Mouse (Mus musculus) MEL-GATA-1-ER (cell line): ENCODE measurements around the gene Krt25.

Source experiments
- DNase-seq: peaks from one replicate; pipeline ENCODE4 v3.0.0-alpha.2; 2012; ENCODE audit warnings: low read depth; ENCODE audit errors: extremely low read depth

The Krt25 gene

DNA sequence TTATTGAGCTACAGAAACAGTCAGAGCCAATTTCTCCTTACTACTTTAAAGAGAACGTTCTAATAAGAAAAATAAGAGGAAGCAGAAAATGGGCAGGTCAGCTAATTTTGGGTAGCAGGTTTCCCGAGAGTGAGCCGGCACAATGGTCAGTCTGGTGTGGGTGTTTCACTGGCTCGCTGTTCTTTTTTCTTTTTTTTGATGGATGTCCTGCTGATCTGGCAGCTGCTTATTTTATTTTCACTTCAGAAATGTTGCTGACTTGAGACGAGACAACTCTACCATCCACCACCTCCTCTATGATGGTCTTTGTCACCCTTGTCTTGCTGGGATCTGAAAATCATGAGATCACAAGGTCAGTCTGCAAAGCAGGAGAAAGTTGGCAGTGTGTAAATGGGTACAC lies 42.8 kb downstream of the Krt25 start:
- DNase-seq: no peak

DNA sequence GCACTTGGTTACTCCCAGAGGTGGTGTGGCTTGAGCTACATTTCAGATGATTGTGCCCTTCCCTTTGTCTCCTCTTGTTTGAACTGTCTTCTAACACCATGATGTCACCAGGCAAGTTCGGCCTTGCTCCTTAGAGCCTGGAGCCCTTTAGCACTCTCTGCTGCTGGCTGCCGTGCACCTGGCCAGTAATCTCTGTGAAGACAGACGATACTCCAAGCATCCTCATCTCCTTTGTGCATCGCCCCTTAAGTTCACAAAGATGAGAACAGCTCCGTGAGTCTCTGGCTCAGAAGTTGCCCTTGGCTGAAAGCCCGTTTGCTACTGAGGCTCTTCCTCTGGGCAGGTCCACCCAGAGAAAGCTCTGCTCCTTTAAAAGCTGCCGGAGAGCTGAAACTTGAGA lies 46.0 kb downstream of the Krt25 start:
- DNase-seq: no peak

DNA sequence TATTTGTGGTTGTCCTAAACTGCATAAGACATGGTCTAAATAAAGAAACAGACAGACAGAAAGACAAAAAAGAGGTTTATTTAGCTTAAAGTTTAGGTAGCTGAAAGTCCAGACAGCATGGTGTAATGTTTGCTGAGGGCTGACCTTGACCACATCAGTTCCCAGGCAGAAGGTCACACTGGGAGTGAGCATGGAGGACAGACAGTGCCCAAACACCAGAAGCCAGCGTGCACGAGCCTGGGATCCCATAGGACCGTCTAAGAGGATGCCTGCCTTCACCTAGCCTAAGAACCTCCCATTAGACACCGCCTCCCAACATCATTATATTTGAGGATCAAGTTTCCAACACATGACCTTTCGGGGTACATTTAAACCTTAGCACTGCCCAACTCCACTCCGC lies 47.1 kb downstream of the Krt25 start:
- DNase-seq: no peak

DNA sequence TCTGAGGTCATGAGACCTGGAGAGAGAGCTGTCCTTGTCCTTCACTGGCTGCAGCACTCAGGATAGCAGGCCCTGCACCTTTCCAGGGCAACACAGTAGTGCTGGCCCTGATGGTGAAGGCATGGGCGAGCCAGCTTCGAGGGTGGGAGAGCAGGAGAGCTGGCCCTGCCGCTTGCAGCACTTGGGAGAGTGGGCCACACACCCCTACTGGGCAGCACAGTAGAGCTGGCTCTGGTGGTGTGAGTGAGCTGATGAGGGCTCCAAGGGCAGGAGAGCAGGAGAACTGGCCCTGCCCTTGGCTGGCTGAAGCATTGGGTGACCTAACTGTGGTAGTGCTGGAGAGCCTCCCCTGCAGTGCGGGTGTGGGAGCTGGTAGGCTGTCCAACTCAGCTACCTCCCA lies 50.0 kb downstream of the Krt25 start:
- no peak for DNase-seq

DNA sequence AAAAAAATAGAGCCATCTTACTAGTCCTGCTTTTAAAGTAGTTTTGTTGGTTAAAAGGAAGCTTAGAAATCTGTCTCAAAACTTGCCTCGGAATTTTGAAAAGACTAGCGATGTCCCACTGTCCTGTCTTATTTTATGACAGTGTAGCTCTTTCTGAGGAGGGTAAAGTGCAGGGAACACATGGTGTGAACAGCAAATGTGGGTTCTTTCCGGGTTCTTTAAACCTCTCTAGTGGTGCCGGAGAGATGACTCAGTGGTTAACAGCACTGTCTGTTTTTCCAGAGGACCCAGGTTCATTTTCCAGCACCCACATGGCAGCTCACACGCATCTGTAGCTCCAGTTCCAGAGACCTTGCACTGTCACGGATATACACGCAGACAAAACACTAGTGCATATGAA lies 53.6 kb downstream of the Krt25 start:
- DNase-seq: no peak

DNA sequence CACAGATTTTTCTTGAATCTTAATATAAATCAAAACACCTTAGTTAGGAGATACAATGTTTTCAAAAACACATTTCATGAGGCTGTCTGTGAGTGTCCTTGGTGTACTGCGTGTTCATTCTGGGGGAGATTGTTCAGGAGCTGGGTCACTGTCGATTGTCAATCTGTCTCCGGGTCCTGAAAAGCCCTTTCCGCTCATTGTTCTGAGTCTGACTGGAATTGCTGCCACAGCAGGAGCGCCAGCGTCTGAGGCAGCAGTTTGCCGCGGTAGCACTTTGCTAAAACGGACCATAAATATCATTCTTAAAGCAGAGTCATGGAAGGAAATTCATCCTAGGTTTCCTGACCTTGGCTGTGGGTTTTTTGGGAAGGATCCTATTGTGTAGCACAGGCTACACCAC lies 57.0 kb downstream of the Krt25 start:
- no peak for DNase-seq
